Mouse (Mus musculus) MEL (cell line): ENCODE measurements around the gene Kctd14. TPM values are rescaled to one million over a fixed set of nuclear protein-coding genes. Genes with fewer than 3 reads are reported as not detected.

ENCODE experiments used
- polyA plus RNA-seq, 2 experiments: library from polyadenylated mRNA; stranded (reverse) in 1 of 2; unstranded in 1 of 2; fragments of >175 nt in 1 of 2; fragments of >200 nt in 1 of 2; gene quantifications; 2 replicates each; pipeline versions ENCODE4 v1.2.1 to v1.2.4; 2012; ENCODE audit warnings: low replicate concordance in 2 of 2, low read depth in 1 of 2; ENCODE audit not compliant: insufficient read length in 2 of 2, insufficient read depth in 1 of 2, missing spikeins in 1 of 2
- total RNA-seq: library from RNA; depleted of rRNA; stranded (reverse); fragments of 300-350 nt; gene quantifications from 2 replicates; pipeline ENCODE4 v1.2.3, GENCODE M21; 2012; rRNA removed

The Kctd14 gene
- total and polyA plus RNA-seq, 3 experiments: 0.58 to 0.77 TPM; not detected in 1

Other genes starting within 250 kb of the Kctd14 start
- gene Usp35, start 119.3 kb upstream of the Kctd14 start, total RNA-seq: 0.49 and 0.58 TPM in 2 replicates
- gene Usp35, start 119.3 kb upstream of the Kctd14 start, polyA plus RNA-seq: 1 to 10 TPM in 1 of 2 experiments, not detected in 1; 2.2 TPM
- 0.23 and 0.36 TPM in 2 replicates for gene Kctd21, start 119.0 kb upstream of the Kctd14 start, total RNA-seq
- gene Kctd21, start 119.0 kb upstream of the Kctd14 start, polyA plus RNA-seq: 1 to 10 TPM in 1 of 2 experiments, not detected in 1; 1.2 TPM
- gene Alg8, start 79.7 kb upstream of the Kctd14 start, total RNA-seq: 8.9 and 9.1 TPM in 2 replicates
- gene Alg8, start 79.7 kb upstream of the Kctd14 start, polyA plus RNA-seq: 10 to 100 TPM in 1 of 2 experiments, not detected in 1; 29.0 TPM
- gene Ndufc2, start 51.3 kb upstream of the Kctd14 start, total RNA-seq: 250 and 280 TPM in 2 replicates
- 100 to 1,000 TPM in 1 of 2 experiments, not detected in 1; 242 TPM for gene Ndufc2, start 51.3 kb upstream of the Kctd14 start, polyA plus RNA-seq
- gene Thrsp, start 33.6 kb upstream of the Kctd14 start, total RNA-seq: not detected in 2 replicates
- under 1 TPM in 1 of 2 experiments, not detected in 1; 0.06 TPM for gene Thrsp, start 33.6 kb upstream of the Kctd14 start, polyA plus RNA-seq
- gene Ints4, start 29.6 kb downstream of the Kctd14 start, total RNA-seq: 52.9 and 53.7 TPM in 2 replicates
- gene Ints4, start 29.6 kb downstream of the Kctd14 start, polyA plus RNA-seq: 10 to 100 TPM in 1 of 2 experiments, not detected in 1; 73.9 TPM
- gene Aamdc, start 128.2 kb downstream of the Kctd14 start, total RNA-seq: 12.4 and 20.2 TPM in 2 replicates
- gene Aamdc, start 128.2 kb downstream of the Kctd14 start, polyA plus RNA-seq: 10 to 100 TPM in 1 of 2 experiments, not detected in 1; 16.6 TPM
- gene Rsf1, start 128.6 kb downstream of the Kctd14 start, total RNA-seq: 11.4 and 12.7 TPM in 2 replicates
- 10 to 100 TPM in 1 of 2 experiments, not detected in 1; 17.4 TPM for gene Rsf1, start 128.6 kb downstream of the Kctd14 start, polyA plus RNA-seq
- 140 and 141 TPM in 2 replicates for gene Clns1a, start 245.3 kb downstream of the Kctd14 start, total RNA-seq
- gene Clns1a, start 245.3 kb downstream of the Kctd14 start, polyA plus RNA-seq: 100 to 1,000 TPM; 119 to 130 TPM